Comparison of ENCODE assay signal across 16 mouse cellular contexts in genomic region chr6:112617728-112618318, GRCm38 (mm10).
"Had no signal": no experiment of that assay in that cellular context is flagged by ENCODE, and none has a peak within 500 bp of the region (broad histone marks: within the 10 kb centered on the region; RNA-seq: fewer than 3 reads in every experiment).

No protein-coding gene starts in this region.

- H3K4me2 ChIP-seq: lung, embryonic 14.5 days; midbrain, embryonic 13.5 days had no signal

- H3K4me1 ChIP-seq: midbrain, embryonic 13.5 days had no signal

- H3K27me3 ChIP-seq: midbrain, embryonic 13.5 days had no signal

- DNase-seq: kidney, adult 2 months; kidney, postnatal 25 days; layer of hippocampus, postnatal 36 days; liver, postnatal 0 days; lung, embryonic 14.5 days; right cerebral cortex, adult 18-20 months; right cerebral cortex, postnatal 14 days; right cerebral cortex, postnatal 4 days; thymus, adult 18-20 months; thymus, postnatal 36 days had no signal

- ATAC-seq: inflammation-experienced regulatory T-cells, adult 6 months; liver, postnatal 0 days; lung, postnatal 0 days had no signal

- H3K4me3 ChIP-seq: left cerebral cortex, adult 2 months; midbrain, embryonic 13.5 days had no signal

- H3K36me3 ChIP-seq: midbrain, embryonic 13.5 days had no signal

- H3K9me3 ChIP-seq: midbrain, embryonic 13.5 days had no signal

- H3K27ac ChIP-seq: kidney, postnatal 0 days; left cerebral cortex, adult 2 months; macrophage; midbrain, embryonic 13.5 days had no signal

- H3K9ac ChIP-seq: liver, postnatal 0 days; lung, embryonic 14.5 days; midbrain, embryonic 13.5 days had no signal
